Mouse (Mus musculus) central nervous system, embryonic 18 days (tissue): Measurements from ENCODE around the gene Serpina3j. TPM values are rescaled to one million over a fixed set of nuclear protein-coding genes. Genes with fewer than 3 reads are reported as not detected.

Experiments used
- polyA plus RNA-seq: library from polyadenylated mRNA; depleted of rRNA; stranded (reverse); fragments of >200 nt; gene quantifications from 2 replicates; pipeline ENCODE4 v1.2.3, GENCODE M21; 2012; rRNA removed

Serpina3j gene
- not detected in 2 replicates for polyA plus RNA-seq

GRCm38 (mm10) chr12:104314253-104314652 is at the start of gene Serpina3j:
Gene Serpina3j (plus strand): TSS chr12:104314553.

GRCm38 (mm10) chr12:104338226-104338625 is 23.9 kb downstream of the Serpina3j start, which contains the start of the genes Serpina3k and Serpina3m:
Gene Serpina3k (plus strand): TSS chr12:104338486.
Gene Serpina3m (plus strand): TSS chr12:104338486.

Other genes starting within 250 kb of the Serpina3j start
- not detected in 2 replicates for gene Serpina5, start 213.4 kb upstream of the Serpina3j start, polyA plus RNA-seq
- not detected in 2 replicates for gene Serpina3a, start 201.8 kb upstream of the Serpina3j start, polyA plus RNA-seq
- gene Serpina3b, start 186.6 kb upstream of the Serpina3j start, polyA plus RNA-seq, result not detected in 2 replicates
- 0.60 TPM in 1 of 2 replicates, not detected in the other for gene Serpina3c, start 160.7 kb upstream of the Serpina3j start, polyA plus RNA-seq
- gene Serpina3f, start 100.0 kb upstream of the Serpina3j start, polyA plus RNA-seq, result 0.12 and 0.19 TPM in 2 replicates
- 2.0 and 3.6 TPM in 2 replicates for gene Serpina3g, start 78.3 kb upstream of the Serpina3j start, polyA plus RNA-seq
- gene Serpina3i, start 51.4 kb upstream of the Serpina3j start, polyA plus RNA-seq, result 0.12 and 0.47 TPM in 2 replicates
- gene Serpina3k, start 23.9 kb downstream of the Serpina3j start, polyA plus RNA-seq, result 1.1 TPM in 1 of 2 replicates, not detected in the other
- 0.05 and 5.7 TPM in 2 replicates for gene Serpina3m, start 23.9 kb downstream of the Serpina3j start, polyA plus RNA-seq
- gene Serpina3n, start 92.2 kb downstream of the Serpina3j start, polyA plus RNA-seq, result 3.4 and 74.3 TPM in 2 replicates
- 0.23 and 0.83 TPM in 2 replicates for gene Gsc, start 158.8 kb downstream of the Serpina3j start, polyA plus RNA-seq